Mouse (Mus musculus) cortical plate, adult 2 months (tissue): ENCODE results near the gene Pltp.

Experiments
- CTCF ChIP-seq: fragments of 200-500 bp; IDR thresholded peaks from 2 replicates; pipeline ENCODE4 v1.5.1; 2011; ENCODE audit warnings: mild to moderate bottlenecking, control low read depth, low read length; ENCODE audit not compliant: insufficient read depth; ENCODE audit errors: extremely low read depth
- POLR2A ChIP-seq: fragments of 200-500 bp; IDR thresholded peaks from 2 replicates; pipeline ENCODE4 v1.6.1; 2011; ENCODE audit warnings: mild to moderate bottlenecking, low read length, control low read depth; ENCODE audit not compliant: insufficient read depth; ENCODE audit errors: extremely low read depth

- TF ChIP-seq POLR2A (no peak), CTCF (no peak)
These were observed 42.4 kb upstream of the Pltp start for GRCm38 (mm10) chr2:164899723-164900459.
